Mouse (Mus musculus) spleen, postnatal 36 days (tissue): Measurements from ENCODE around the gene Ube2d1.

ENCODE experiments used
- DNase-seq, 2 experiments: peaks; one replicate each; pipeline ENCODE4 v3.0.0; 2022; ENCODE audit warnings: low spot score in 2 of 2, mixed read lengths in 1 of 2

Ube2d1 gene

DNA sequence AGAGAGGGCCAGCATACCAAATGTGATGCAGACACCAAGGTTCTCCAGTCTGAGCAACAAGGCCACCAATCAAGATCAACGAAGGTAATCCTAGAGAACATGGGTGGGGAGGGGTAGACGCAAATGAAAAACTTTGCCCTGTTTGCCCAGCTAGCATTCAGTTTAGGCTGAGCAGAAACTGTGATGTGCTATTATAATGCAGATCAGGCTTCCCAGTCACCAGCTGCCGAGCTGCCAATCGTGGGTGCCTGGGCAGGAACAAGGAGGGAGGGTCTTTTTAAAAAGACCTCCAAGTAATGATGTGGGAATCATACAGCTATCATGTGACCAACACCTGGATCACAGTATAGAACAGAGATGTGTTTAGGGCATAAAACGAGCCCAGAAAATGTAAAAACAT, 62.0 kb downstream of the Ube2d1 start:
- no peak for DNase-seq

DNA sequence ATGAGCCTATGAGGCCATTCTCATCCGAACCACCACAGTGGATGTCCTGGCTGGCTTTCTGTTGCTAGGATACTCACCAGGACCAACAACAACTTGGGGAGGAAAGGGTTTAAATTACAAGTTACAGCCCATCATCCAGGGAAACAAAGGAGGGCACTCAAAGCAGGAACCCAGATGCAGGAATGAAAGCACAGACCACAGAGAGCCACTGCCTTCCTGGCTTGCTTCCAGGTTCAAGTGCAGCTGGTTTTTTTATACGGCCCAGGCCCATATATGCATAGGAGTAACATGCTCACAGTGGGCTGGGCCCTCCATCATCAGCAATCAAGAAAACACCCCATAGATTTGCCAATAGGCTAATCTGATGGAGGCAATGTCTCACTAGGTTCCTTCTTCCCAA, 62.4 kb downstream of the Ube2d1 start:
- no peak for DNase-seq

GRCm38 (mm10) chr10:71218228-71218892, 66.7 kb downstream of the Ube2d1 start:
- peak; percentile 34 to 42 for DNase-seq

- DNase-seq, result no peak
These were observed 69.1 kb downstream of the Ube2d1 start for GRCm38 (mm10) chr10:71215996-71216395.
